Mouse (Mus musculus) left cerebral cortex, postnatal 10 days (tissue): Measurements from ENCODE around the gene Hnmt. TPM values are rescaled to one million over a fixed set of nuclear protein-coding genes. Genes with fewer than 3 reads are reported as not detected.
"Not testable (repeated sequence)": the region's sequence is repeated elsewhere in the genome, so short reads cannot be mapped to it uniquely, and the experiment has no call there.

Experiments used
- DNase-seq, 2 experiments: peaks; one replicate each; pipeline ENCODE4 v3.0.0; 2021 to 2022; ENCODE audit warnings: low spot score in 2 of 2, mixed read lengths in 1 of 2; ENCODE audit errors: extremely low spot score in 1 of 2
- intact Hi-C: fragments of 180-260 bp; cut with DNase I; formaldehyde crosslinking; loops from one replicate; pipeline ENCODE4 v1.15.1; 2025
- total RNA-seq, 2 experiments: library from RNA; stranded (reverse); gene quantifications; 2 replicates each; pipeline ENCODE4 v1.2.3; 2021

Hnmt gene
- 10 to 100 TPM; 30.9 to 33.3 TPM for total RNA-seq

DNA sequence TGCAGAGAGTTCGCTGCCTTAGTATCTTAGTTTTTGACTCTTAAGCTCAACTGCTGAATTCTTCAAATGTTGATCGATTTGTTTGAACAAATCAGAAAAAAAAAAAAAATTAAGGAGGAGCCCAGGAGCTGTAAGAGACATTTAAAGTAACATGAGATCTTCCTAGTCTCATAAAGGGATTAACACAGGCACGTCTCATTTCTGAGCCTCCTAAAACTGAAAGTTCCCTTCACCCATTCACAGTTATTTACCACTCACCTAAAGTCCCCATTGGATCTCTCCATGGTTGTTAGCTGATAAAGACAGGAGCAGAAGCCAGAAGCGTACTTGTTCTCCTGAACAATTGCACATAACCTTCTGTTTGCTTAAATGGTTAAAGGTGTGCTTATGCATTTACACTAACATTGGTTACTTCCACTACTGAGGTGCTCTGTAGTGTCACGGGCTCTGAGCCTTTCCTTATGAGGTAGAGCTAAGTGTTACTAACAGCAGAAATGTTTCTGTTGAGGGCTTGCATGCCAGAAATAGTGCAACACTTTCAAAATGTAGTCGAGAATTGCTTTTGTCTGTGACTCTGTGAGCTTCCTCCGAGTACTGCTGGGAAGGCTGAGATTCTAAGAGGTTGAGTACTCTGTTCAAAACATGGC lies at the start of gene Hnmt:
Gene Hnmt, minus strand, starts transcription at position 51 of the 647 bp plus-strand sequence.
- intact Hi-C loops: no loop called here
- DNase-seq: no peak

DNA sequence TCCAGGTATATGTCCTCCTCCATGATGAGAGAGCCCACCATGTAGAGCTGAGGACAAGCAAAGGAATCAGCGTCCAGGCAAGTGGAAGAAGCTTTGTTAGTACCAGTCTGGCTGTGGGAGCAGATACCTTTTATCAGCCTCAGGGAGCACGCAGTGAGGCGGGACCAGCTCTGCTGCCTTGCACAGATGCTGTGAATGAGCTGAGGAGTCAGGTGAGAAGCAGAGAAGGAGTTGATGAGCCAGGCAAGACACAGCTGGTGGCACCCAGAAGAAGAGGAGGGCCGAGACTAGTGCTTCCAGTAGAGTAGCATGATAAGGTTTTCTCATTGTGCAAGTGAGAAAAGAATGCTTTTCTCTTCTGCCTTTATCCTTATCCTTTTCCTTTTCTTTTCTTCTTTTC lies 47.3 kb upstream of the Hnmt start, which contains the start of gene Tbpl2:
Gene Tbpl2, minus strand, starts transcription at position 101 of the 400 bp plus-strand sequence.
- DNase-seq: no peak
- intact Hi-C loops: no loop called here

DNA sequence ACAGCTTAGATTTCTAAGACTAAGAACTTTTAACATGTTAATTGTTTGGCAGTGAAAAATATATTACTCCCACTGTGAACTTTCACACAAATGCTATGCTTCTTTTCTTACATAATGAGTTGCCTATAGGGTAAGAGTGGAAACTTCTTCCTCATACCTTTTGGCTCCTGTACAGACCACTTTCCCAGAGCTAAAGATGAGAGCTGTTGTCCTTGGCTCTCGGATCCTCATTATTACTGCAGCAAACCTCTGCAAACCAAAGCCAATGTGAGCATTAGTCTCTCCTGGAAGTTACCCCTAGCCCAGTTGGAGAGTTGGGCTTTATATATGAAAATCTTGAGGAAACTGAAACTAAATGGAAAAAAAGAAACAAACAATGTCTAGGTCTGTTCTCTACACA lies 41.7 kb upstream of the Hnmt start:
- intact Hi-C loops: no loop called here
- DNase-seq: no peak

DNA sequence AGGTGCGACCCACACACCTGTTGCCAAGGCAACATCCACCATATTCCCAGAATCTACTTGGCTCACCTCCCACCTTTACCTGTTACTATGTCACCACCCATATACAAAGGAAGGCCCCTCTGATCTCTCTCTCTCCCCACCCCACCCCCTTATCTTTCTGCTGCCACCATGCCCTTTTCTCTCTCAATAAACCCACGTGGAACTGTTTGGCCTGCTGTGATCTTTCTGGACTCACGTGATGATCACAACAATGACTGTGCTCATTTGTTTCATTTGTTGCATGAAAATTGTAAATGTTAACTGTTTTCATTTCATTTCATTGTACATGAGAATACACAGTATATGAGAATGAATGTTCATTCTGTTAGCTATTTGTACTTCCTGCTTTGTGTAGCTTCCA lies 1.3 kb upstream of the Hnmt start:
- DNase-seq: no peak
- intact Hi-C loops: no loop called here

DNA sequence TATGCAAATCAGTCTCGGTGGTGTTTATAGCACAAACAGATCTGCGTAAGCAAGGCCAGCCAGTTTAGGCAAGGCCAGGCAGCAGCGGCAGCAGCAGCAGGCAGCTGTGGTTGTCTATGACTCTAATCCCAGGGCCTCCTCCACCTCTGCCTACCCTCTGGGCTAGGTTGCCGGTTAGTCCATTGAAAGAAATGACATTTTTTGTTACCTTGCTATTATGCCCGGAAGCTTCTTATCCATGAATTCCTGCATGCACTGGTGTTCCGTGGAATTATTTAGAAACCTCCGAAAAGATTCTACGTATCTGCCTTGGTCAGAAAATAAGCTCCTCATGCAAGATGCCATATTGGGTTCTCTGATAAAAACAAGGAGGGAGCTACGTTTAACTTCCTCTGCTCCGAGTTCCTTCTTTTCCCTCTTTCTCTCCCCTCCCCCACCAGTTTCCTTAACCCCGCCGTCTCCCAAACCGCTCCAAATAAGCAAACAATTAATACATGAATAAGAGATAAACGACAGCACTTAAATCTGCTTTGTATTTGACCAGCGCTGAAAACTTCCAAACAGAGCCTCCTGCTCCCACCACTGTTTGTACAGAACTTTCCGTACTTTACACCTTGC lies 605 bp downstream of the Hnmt start:
- DNase-seq: peak; percentile 42 to 53
- intact Hi-C loops: no loop called here

DNA sequence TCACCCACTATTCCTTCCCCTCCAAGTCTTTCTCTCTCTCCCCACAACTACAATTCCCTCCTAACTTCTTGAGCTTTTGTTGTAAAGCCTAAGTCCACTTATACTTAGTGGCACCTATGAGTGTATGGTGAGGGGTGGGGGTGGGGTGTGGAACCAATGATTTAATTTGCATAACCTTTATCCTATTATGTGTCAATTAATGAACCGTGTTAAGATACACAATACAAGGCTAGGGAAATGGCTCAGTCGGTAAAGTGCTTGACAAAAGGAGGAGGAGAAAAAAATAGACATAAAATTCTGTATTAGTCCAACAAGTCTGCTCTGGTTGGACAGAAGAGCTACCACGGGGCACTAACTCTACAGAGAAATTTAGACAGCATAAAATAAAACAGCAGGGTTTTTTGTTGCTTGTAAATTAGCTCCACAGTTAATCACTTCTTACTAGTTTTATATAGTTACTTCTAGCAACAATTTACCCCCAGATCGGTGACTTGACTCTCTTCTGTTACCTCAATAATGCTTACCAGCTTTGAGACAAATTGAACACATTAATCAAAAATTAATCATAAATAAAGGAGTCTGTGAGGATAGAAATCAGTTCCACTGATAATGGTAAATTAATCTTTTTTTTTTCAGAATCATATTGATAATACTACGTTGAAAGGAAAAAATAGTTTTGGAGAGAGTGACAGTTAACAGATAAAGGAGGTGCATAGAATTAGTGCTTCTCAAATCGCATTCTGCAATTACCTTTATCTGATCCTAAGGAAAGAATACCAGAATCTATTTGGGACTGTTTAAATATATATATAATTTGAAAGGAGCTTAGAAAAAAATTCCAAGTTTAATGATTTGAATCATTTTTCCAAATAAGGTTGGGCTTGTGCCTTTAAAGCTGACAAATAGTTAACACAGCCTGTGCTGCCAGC lies 1.4 kb downstream of the Hnmt start:
- DNase-seq: no peak

DNA sequence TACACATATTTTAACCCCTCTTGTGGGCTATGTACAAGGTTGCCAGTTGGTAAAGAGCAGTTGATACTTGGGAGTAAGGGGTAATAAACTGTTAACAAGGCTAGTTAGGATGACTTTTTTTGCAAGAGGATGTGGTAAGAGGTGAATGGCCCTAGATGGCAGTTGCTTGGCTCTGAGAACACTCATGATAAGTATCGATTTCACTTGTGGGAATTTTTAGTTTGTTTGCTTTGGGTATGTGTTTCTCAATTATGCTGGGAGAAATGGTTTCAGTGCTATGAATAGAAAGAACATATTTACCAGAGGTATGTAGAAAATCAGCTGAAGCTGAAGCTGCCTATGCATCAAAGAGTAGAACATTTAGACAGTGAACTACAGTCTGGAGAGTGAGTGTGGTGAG lies 6.3 kb downstream of the Hnmt start:
- intact Hi-C loops: no loop called here
- no peak for DNase-seq

More for the DNA sequence above, 1.4 kb downstream of the Hnmt start:
- intact Hi-C loops: no loop called here

DNA sequence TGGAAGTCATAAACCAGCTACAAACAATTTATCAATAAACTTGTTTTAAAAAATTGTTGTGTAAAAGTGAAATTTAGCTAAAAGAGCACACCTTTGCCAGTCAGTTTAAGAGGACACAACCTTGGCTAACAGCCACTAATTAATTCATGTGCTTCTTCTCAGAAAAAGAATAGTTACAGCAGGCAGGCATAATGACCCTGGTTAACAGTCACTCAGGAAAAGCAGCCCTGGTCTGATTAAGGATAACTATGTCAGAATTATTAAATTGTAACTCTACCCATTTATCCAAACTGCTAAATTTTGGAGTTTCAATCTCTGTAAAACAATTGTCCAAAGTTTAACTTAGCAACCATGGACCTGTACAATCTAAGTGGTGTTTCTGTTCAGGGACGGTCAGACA lies 8.7 kb downstream of the Hnmt start:
- no peak for DNase-seq
- intact Hi-C loops: no loop called here

DNA sequence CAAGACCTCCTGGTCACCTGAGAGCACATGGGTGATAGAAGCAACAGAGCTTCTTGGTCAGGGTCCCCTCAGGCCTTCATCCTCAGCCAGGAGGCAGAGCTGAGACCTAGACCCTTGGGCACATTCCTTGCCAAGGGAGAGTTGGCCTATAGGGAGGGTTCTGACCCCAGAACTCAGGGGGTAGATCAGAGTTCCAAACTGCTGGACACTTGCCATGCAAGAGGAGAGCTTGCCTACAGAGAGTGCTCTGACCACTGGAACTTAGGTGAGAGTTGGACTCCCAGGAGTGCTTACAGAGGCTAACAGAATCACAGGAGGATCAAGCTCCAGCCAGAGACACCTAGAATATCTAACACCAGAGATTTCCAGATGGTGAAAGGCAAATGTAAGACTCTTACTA lies 29.8 kb downstream of the Hnmt start:
- intact Hi-C loops, DNase-seq: not testable (repeated sequence)

DNA sequence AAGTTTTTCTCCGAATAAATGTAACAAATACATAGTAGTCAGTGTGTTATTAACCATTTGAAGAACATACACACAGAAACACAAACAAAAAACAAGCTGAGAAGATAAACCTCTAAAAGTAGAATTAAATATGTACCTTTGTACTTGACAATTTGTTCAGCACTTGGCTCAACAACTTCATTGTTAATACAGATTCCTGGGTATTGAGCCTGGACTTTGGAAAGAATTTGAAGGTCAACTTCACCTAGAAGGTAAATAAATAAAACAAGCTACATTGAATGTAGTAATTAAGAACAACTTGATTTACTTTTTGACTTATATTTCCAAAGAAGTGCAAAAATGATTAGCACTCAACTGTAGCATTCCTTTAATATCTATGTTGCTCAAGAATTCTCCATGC lies 30.2 kb downstream of the Hnmt start:
- no peak for DNase-seq
- intact Hi-C loops: no loop called here

DNA sequence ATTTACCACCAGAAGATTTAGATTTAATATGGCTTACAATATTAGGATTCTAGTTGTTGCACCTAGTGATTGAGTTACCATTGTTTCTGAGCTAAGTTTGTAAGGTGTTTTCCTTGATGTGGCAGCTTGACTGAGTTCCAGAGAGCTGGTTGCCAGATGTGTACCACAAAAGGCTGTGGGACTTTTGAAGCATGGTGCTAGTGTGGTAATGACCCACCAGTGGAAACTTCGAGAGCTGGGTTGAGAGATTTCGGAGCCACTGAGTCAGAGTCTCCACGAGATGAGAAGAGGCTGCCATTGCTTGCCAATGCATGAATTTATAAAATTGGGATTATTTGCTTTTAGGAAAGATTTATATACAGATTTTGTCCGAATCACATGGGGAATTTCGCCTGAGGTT lies 34.2 kb downstream of the Hnmt start:
- intact Hi-C loops: no loop called here
- no peak for DNase-seq

DNA sequence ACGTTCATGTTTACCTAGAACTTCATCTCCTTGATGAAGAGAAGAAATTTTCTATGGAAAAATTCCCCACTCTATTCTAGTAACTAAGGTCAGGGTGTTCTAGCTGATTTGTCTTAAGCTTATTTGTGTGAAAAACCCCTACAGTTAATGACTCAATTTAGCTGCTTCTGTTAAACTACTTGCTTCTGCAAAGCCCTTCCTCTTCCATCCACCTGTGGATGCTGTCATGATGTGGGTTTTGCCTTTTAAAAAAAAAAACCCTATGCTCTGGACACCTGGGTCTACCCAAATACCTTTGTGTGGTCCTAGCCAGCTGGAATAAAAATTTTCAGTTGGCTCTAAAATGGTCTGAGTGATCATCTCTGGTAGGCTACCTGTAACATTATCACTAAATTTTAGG lies 49.9 kb downstream of the Hnmt start:
- no peak for DNase-seq
- intact Hi-C loops: no loop called here

DNA sequence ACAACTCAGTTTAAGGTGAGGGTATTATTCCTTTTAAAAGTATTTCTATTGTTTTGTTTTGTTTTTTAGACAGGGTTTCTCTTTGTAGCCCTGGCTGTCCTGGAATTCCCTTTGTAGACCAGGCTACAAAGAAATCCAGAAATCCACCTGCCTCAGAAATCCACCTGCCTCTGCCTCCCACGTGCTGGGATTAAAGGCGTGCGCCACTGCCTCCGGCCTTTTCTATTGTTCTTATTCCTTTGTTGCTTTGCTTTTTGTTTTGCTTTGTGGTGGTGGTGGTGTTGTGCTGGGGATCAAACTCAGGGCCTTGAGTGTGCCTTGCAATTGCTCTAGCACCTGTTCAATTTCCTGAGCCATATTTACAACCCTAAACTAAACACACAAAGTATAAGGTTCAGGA lies 50.4 kb downstream of the Hnmt start:
- intact Hi-C loops: no loop called here
- no peak for DNase-seq

DNA sequence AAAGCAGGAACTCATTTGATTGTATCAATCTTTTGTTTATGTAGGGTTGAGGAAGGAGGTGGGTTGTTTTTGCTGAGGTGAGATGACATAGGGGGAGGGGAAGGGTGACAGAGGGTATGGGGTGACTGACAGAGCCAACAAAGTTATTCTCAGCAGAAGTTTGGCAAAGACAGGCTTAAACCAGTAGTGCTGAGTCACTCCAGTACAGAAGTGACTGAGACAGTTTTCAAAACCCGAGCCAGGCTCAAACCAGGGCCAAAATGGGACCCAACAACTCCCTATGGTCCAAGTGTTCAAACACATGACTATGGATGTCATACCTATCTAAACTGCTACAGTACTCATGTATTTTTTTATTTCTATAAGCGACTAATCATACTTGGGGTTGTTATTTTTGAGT lies 52.4 kb downstream of the Hnmt start:
- intact Hi-C loops: no loop called here

DNA sequence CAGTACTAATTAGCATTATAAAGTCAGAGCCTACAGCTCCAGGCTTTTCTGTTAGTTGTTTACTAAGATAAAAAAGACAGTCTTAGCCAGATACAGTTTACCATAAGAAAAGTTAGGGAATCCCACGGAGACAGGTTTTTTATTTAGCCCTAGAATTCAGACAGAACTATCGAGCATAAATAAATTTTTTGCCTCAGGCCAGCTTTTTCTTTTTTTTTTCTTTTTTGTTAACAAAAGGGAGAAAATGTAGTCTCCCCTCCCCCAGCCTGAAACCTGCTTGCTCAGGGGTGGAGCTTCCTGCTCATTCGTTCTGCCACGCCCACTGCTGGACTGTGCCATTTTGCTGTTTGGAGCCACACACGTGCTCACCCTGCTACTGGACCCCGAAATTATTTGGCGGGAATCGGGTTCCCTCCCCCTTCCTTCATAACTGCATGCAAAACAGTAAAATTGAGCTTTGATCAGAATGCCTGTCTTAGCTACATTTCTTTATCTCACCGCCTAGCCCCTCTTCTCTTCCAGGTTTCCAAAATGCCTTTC lies 59.1 kb downstream of the Hnmt start:
- intact Hi-C loops: not testable (repeated sequence)

More for the DNA sequence above, 52.4 kb downstream of the Hnmt start:
- no peak for DNase-seq

DNA sequence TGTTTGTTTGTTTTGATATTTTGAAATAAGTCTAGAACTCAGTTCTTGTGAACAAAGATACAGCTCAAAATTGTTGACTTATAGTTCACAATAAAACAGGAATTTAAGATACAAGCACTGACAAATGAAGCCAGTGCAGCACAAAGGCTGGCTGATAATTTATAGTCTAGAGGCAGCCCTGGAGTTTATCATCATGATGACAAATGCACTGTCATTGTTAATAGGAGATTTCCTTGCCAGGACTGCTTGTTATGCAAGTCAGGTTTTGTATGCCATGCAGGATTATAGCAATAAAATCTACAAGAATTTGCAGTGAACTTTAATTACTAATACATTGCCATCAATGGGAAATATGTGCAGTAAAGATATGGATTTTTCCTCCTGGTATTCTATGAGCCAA lies 61.9 kb downstream of the Hnmt start:
- no peak for DNase-seq
- intact Hi-C loops: no loop called here

More for the DNA sequence above, 59.1 kb downstream of the Hnmt start:
- DNase-seq: not testable (repeated sequence)

DNA sequence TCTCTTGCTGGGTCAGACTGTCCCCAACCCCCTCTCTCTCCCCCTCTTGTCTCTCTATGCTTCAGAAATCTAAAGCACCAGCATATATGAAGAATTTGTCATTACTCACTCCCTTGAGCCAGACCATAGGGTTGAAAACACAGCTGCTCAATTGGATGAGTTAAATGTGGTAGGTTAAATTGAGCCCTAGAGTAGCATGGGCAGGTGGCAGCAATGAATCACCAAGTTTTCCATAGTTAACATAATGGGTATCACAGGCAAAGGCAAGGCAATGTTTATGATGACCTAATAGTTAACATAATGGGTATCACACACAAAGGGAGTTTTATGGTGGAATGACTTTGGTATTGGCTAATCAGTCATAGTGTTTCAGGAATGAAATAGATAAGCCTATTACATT lies 65.9 kb downstream of the Hnmt start:
- intact Hi-C loops: no loop called here

DNA sequence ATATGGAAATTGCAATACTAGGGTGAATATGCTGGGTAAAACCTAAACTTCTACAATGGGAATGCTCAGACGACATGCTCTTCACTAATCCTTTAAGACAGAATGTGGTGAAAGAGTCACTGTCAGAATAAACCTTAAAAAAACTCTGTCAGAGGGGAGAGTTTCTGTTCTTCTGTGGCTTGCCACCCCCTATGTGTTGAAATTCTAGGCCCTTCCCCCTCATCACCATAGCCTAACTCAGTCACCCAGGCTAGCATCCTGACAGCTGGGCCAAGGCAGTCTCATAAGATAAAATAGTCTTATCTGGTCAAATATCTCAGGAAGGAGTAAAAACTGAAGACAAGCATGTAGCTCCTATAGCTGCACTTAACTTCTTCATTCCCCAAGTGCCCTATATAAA lies 66.3 kb downstream of the Hnmt start:
- no peak for DNase-seq
- intact Hi-C loops: no loop called here

More for the DNA sequence above, 65.9 kb downstream of the Hnmt start:
- no peak for DNase-seq

DNA sequence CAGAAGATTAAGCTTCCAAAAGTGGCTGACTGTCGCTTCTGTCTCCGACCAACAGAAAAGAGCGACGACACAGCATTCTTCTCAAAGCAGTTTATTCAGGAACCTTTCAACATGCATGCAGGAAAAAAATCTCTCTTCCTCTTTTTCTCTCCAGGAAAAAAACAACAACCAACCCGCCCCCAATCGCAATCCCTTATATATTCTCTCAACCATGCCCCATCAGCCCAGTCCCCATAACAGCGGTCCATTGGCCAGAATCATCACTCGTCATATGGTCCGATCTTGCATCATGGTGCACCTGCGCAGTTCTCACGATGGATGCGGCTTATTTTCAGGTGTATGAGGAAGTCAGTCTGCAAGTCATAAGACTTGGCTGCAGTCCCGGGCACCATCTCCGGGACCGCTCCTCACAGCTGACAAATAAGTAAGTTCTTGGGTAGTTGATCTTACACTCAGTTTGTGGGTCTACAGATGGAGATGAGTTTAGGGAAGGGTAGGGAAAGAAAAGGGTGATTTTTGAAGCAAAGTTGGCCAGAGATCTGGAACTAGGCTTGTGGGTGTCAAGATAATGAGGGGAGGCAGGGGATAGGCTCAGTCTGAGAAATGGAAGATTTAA lies 88.4 kb downstream of the Hnmt start:
- DNase-seq: not testable (repeated sequence)

More for the DNA sequence above, 88.4 kb downstream of the Hnmt start:
- intact Hi-C loops: not testable (repeated sequence)
